Mouse (Mus musculus) gastrocnemius, postnatal 36 days (tissue): ENCODE data around the gene Arhgap31. TPM values are rescaled to one million over a fixed set of nuclear protein-coding genes. Genes with fewer than 3 reads are reported as not detected.

Experiments
- DNase-seq, 2 experiments: peaks; one replicate each; pipeline ENCODE4 v3.0.0; 2022
- intact Hi-C: fragments of 180-260 bp; cut with DNase I; formaldehyde crosslinking; loops from one replicate; pipeline ENCODE4 v1.15.1; 2025
- total RNA-seq, 2 experiments: library from RNA; stranded (reverse); gene quantifications; 2 replicates each; pipeline ENCODE4 v1.2.3; 2021

The Arhgap31 gene
- total RNA-seq, 2 experiments from 2014 or later, result 12.3 to 12.4 TPM

DNA sequence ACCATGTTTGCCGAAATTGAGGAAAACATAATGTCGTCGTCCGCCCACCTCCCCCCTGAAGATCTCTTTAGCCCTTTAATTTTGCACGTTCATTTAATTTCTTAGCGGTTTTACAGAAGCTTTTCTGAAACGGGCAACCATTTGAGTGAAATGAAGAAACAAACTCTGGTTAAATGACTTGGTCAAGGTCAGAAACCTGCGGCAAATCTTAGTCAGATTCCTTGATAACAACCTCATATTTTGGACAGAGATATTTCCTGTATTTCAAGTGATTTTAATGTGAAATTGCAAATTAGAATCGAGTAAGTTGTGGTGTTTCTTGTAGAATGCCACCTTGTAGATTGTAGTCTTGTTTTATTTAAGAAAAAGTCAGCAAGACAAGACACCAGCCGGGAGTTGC, 149.6 kb downstream of the Arhgap31 start:
- no peak for DNase-seq
- intact Hi-C loops, result no loop called here

DNA sequence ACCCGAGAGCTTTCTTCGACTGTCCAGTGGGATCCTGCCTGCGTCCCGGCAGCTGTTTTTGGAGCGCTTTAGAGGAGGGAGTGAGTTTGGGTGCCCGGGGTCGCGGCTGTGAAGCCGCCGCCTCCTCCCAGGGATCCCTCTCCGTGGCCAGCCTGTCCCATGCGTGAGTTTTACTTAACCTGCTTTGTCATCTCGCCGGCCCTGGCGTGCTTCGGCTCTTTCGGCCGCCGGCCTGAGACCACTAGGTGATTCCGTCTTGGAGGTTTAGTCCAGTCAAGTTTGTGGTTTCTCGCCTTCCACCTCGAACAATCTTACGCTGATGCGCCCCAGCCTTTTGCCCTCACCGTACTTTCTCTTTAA, 150.1 kb downstream of the Arhgap31 start:
- DNase-seq, result no peak
- intact Hi-C loops, result no loop called here

- DNase-seq, result peak; percentile 91 to 94
- intact Hi-C loops, result no loop called here
These were observed 150.7 kb downstream of the Arhgap31 start for GRCm38 (mm10) chr16:38562131-38562967.

DNA sequence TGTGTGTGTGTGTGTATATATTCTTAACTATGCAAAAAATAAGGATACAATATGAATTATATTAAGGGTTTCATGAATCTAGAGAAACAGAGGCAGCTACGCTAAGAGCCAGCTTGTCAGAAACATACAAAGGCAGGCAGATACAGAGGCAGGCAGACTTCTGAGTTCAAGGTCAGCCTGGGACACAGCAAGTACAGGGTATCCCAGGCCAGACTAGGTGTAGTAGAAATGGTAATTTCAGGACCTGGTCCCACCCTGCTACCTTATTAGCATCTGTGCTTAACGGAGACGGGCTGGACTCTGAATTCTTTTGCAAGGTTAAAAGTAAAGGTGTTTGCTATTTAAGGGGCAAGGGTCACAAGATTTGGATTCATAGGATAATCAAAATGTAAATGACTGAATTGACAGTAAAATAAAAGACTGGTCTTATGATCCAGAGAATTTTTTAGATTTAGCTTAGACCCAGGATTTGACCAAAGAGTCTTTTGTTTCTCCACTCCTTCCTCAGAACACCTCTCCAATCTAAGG, 154.8 kb downstream of the Arhgap31 start, which contains the start of gene Tmem39a:
Gene Tmem39a, plus strand, starts transcription at position 478 of the 528 bp plus-strand sequence.
- intact Hi-C loops, result no loop called here
- DNase-seq, result no peak

- DNase-seq, result no peak
- intact Hi-C loops, result no loop called here
These were observed 157.1 kb downstream of the Arhgap31 start for GRCm38 (mm10) chr16:38555988-38556387.

DNA sequence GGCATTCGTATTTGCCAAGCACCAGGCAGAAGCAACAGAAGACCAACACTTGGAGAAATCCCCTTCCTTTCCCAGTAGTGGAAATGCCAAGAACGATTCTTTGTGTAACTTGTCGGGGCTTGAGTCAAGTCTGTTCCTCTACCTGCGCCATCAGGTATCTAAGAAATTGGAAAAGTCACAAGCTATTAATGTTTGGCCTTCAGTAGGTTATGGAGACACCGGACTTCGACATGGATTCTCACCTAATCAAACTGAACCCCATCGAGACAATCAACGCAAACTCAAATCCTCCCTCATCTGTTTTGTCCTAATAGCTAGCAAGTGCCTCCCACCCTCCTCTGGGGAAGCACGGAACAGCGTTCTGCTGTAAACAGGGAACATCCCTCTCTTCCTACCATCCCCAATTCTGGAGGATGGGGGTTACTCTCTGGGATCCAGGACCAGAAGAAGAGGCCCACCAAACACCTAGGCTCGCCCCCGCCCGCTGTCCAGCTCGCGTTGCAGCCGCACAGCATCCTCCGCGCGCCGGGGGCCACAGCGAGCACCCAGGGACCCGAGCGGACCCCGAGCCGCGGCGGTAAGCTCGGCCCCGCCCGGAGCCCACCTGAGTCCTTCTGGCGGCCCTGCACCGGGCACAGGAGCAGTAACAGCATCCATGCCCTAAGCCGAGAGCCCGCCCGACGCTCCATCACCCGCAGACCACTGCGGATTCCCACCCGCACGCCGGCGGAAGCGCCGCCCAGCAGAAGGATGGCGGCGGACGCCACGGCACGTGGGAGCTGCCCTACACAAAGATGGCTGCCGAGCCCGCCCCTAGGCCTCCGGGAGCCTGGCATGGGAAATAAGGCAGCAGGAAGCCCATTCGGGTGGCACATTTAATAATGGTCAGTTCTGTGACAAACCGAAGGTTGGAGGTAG, 163.3 kb downstream of the Arhgap31 start, which contains the start of gene Poglut1:
Gene Poglut1, minus strand, starts transcription at position 780 of the 918 bp plus-strand sequence.
- DNase-seq, result peak; percentile 61 to 68
- intact Hi-C loops, result no loop called here

Other genes starting within 250 kb of the Arhgap31 start
- gene Timmdc1, start 190.6 kb downstream of the Arhgap31 start, total RNA-seq, result 10 to 100 TPM; 45.1 to 47.3 TPM
- 1 to 10 TPM; 7.9 to 8.0 TPM for gene Poglut1, start 163.0 kb downstream of the Arhgap31 start, total RNA-seq
- 10 to 100 TPM; 15.2 to 15.8 TPM for gene Tmem39a, start 154.6 kb downstream of the Arhgap31 start, total RNA-seq
- gene B4galt4, start 29.0 kb upstream of the Arhgap31 start, total RNA-seq, result 1 to 10 TPM; 3.8 to 4.4 TPM
- not detected for gene Upk1b, start 87.1 kb upstream of the Arhgap31 start, total RNA-seq
- not detected for gene 4930435E12Rik, start 115.5 kb upstream of the Arhgap31 start, total RNA-seq
- gene Igsf11, start 179.4 kb upstream of the Arhgap31 start, total RNA-seq, result under 1 TPM; 0.20 to 0.54 TPM